Mouse (Mus musculus): ENCODE measurements around the gene C530008M17Rik. TPM values are rescaled to one million over a fixed set of nuclear protein-coding genes. Genes with fewer than 3 reads are reported as not detected.

The C530008M17Rik gene
- polyA plus RNA-seq, 1 experiment: 0.31 TPM

DNA sequence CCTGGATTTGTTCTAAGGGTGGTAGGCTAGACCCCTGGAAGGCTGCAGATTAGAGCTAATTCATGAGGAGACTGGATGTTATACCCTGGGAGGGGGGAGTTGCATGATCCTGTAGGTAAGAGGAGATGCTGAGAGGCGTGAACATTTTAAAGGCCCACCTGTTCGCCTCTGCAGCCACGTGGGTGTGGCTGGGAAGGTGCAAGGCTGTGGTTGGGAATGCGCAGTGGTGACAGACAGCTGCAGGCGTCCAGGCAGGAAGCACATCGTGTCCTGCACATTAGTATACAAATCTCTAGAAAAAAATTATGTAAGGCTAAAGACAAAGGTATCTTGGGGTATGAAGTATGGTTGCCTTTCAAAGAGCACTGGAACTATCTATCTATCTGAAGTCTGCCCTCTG lies 128.7 kb downstream of the C530008M17Rik start:
- Histone ChIP-seq H3K27ac (ENCODE audit: insufficient read depth, low read depth, low read length) (no peak overlapping the region), H3K36me3 (ENCODE audit: control insufficient read depth, insufficient read depth, low read length) (no peaks in the 10 kb centered on the region), H3K4me1 (ENCODE audit: control insufficient read depth, insufficient read depth, low read length) (no peaks in the 10 kb centered on the region), H3K4me3 (ENCODE audit: insufficient read depth, low read depth, low read length) (no peak overlapping the region), H3K27me3 (replicated peaks; ENCODE audit: control insufficient read depth, insufficient read depth, low read length) (no peaks in the 10 kb centered on the region)
- TF ChIP-seq POLR2A (IDR thresholded peaks at IDR 0.05; ENCODE audit: low read depth, low read length) (no peak), CTCF (conservative IDR thresholded peaks at IDR 0.05; ENCODE audit: insufficient read depth, insufficient read length, low read depth, low read length) (no peak)
- no peak for DNase-seq
- 79% methylated on average over 6 of the region's 6 CpGs for WGBS

DNA sequence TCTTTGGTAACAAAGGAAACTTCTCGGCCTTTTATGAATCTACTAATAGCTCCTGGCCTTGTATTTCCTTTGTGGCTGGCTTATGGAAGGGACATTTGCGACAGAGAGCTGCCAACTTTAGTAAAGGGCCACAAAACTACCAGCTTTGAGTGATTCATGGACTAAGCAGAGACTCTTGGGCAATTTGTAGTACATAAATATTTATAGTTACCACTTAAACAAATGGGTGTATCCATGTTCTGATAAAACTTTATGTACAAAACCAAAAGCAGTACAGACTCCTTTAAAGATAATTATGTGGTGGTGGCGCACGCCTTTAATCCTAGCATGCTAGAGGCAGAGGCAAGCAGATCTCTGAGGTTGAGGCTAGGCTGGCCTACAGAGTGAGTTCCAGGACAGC lies 133.6 kb downstream of the C530008M17Rik start:
- 92% methylated on average over 4 of the region's 4 CpGs for WGBS
- Histone ChIP-seq H3K27me3 (replicated peaks; ENCODE audit: control insufficient read depth, insufficient read depth, low read length) (no peaks in the 10 kb centered on the region), H3K27ac (ENCODE audit: insufficient read depth, low read depth, low read length) (no peak overlapping the region), H3K36me3 (ENCODE audit: control insufficient read depth, insufficient read depth, low read length) (no peaks in the 10 kb centered on the region), H3K4me1 (ENCODE audit: control insufficient read depth, insufficient read depth, low read length) (no peaks in the 10 kb centered on the region), H3K4me3 (ENCODE audit: insufficient read depth, low read depth, low read length) (no peak overlapping the region)
- TF ChIP-seq POLR2A (IDR thresholded peaks at IDR 0.05; ENCODE audit: low read depth, low read length) (no peak), CTCF (conservative IDR thresholded peaks at IDR 0.05; ENCODE audit: insufficient read depth, insufficient read length, low read depth, low read length) (no peak)
- no peak for DNase-seq

GRCm38 (mm10) chr5:76791280-76791679 lies 135.0 kb downstream of the C530008M17Rik start:
- 88% methylated on average over 4 of the region's 4 CpGs for WGBS
- Histone ChIP-seq H3K4me1 (ENCODE audit: control insufficient read depth, insufficient read depth, low read length) (no peaks in the 10 kb centered on the region), H3K4me3 (ENCODE audit: insufficient read depth, low read depth, low read length) (no peak overlapping the region), H3K27ac (ENCODE audit: insufficient read depth, low read depth, low read length) (no peak overlapping the region), H3K27me3 (replicated peaks; ENCODE audit: control insufficient read depth, insufficient read depth, low read length) (no peaks in the 10 kb centered on the region), H3K36me3 (ENCODE audit: control insufficient read depth, insufficient read depth, low read length) (no peaks in the 10 kb centered on the region)
- TF ChIP-seq CTCF (conservative IDR thresholded peaks at IDR 0.05; ENCODE audit: insufficient read depth, insufficient read length, low read depth, low read length): no peak
- TF ChIP-seq POLR2A (IDR thresholded peaks at IDR 0.05; ENCODE audit: low read depth, low read length): no peak
- no peak for DNase-seq

DNA sequence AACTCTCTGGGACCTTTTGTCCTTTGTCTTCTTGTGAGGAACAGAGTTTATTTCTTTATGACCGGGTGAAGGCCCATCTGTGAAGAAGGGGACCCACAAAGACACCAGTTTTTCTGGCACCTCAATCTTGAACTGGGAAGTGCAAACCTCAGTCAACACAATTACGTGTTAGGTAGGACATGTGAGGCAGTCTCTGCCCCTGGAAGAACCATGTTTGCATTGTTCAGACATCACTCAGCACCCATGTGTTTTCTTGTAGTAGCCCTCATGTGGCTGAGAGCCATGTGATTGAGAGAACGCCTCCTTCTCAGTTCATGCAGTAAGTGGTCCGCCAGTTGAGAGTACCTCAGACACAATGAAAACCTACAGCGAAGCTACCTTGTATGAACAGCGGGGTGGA lies 136.4 kb downstream of the C530008M17Rik start:
- no peak for TF ChIP-seq POLR2A (IDR thresholded peaks at IDR 0.05; ENCODE audit: low read depth, low read length)
- no peak for TF ChIP-seq CTCF (conservative IDR thresholded peaks at IDR 0.05; ENCODE audit: insufficient read depth, insufficient read length, low read depth, low read length)
- H3K36me3 ChIP-seq (ENCODE audit: control insufficient read depth, insufficient read depth, low read length): no peaks in the 10 kb centered on the region
- H3K27ac ChIP-seq (ENCODE audit: insufficient read depth, low read depth, low read length): no peak overlapping the region
- no peak overlapping the region for H3K4me3 ChIP-seq (ENCODE audit: insufficient read depth, low read depth, low read length)
- no peaks in the 10 kb centered on the region for H3K4me1 ChIP-seq (ENCODE audit: control insufficient read depth, insufficient read depth, low read length)
- no peak for DNase-seq
- H3K27me3 ChIP-seq (replicated peaks; ENCODE audit: control insufficient read depth, insufficient read depth, low read length): no peaks in the 10 kb centered on the region
- 97% methylated on average over 6 of the region's 6 CpGs for WGBS

DNA sequence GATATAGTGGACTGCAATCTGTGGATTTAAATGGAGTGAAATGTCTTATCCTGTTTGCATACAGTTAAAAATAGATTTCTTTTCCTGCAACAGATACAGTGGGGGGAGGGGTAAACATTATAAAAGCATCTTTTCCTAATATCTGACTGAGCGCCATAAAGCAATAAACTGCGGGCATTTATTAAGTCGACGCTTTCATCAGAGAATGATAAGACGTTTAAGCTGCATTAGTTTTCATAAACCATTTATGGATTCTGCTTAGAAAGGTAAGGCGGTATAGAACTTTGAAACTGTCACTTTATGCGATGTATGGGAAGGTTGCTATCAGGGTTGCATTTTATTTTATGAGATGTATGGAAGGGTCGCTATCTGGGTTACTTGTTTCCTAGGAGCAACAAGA lies 141.7 kb downstream of the C530008M17Rik start:
- WGBS: 84% methylated on average over 8 of the region's 8 CpGs
- TF ChIP-seq CTCF (conservative IDR thresholded peaks at IDR 0.05; ENCODE audit: insufficient read depth, insufficient read length, low read depth, low read length): no peak
- TF ChIP-seq POLR2A (IDR thresholded peaks at IDR 0.05; ENCODE audit: low read depth, low read length): no peak
- no peak overlapping the region for H3K27ac ChIP-seq (ENCODE audit: insufficient read depth, low read depth, low read length)

DNA sequence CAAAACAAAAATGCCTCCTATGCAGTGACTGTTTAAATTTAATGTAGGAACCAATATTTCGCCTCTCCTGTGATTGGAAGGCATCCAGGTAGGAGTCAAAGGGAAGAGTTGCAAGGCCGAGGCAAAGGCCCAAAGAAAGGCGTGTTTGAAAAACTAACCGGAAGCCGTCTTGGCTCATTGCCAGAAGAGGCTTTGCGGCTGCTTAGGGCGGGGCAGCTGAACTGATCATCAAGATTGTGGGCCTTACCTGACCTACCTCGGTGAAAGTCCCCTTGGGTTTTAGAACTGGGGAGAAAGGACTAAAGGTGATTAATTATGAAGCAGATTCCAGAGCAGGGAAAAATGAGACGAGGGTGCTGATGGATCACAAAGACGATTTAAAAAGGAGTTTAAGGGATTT lies 143.2 kb downstream of the C530008M17Rik start:
- Histone ChIP-seq H3K4me3 (ENCODE audit: insufficient read depth, low read depth, low read length) (no peak overlapping the region), H3K27ac (ENCODE audit: insufficient read depth, low read depth, low read length) (no peak overlapping the region), H3K4me1 (ENCODE audit: control insufficient read depth, insufficient read depth, low read length) (no peaks in the 10 kb centered on the region), H3K27me3 (replicated peaks; ENCODE audit: control insufficient read depth, insufficient read depth, low read length) (no peaks in the 10 kb centered on the region), H3K36me3 (ENCODE audit: control insufficient read depth, insufficient read depth, low read length) (no peaks in the 10 kb centered on the region)
- no peak for TF ChIP-seq CTCF (conservative IDR thresholded peaks at IDR 0.05; ENCODE audit: insufficient read depth, insufficient read length, low read depth, low read length)
- no peak for TF ChIP-seq POLR2A (IDR thresholded peaks at IDR 0.05; ENCODE audit: low read depth, low read length)
- WGBS: 39% methylated on average over 10 of the region's 10 CpGs
- peak; percentile 18 for DNase-seq

More for the DNA sequence above, 141.7 kb downstream of the C530008M17Rik start:
- Histone ChIP-seq H3K4me1 (ENCODE audit: control insufficient read depth, insufficient read depth, low read length) (no peaks in the 10 kb centered on the region), H3K36me3 (ENCODE audit: control insufficient read depth, insufficient read depth, low read length) (no peaks in the 10 kb centered on the region), H3K4me3 (ENCODE audit: insufficient read depth, low read depth, low read length) (no peak overlapping the region), H3K27me3 (replicated peaks; ENCODE audit: control insufficient read depth, insufficient read depth, low read length) (no peaks in the 10 kb centered on the region)
- no peak for DNase-seq

DNA sequence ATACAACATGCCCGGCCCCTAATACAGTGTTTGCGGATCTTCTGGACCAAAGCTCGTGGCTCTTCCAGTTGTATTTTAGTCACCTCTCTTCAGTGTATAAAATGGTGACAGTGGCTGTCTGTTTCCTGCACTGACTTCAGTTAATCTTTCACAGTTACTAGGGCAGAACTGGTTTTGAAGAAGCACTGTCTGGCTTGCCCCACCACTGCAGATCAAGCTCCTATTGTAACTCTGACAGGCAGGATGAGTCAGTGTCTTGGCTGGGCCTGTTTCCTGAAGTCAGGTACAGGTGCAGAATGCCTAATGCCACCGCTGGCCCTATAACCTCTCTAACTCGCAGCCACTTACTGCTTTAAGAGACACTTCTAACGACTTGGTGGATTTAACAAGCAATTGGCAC lies 152.7 kb downstream of the C530008M17Rik start:
- Histone ChIP-seq H3K27ac (ENCODE audit: insufficient read depth, low read depth, low read length) (no peak overlapping the region), H3K27me3 (replicated peaks; ENCODE audit: control insufficient read depth, insufficient read depth, low read length) (no peaks in the 10 kb centered on the region), H3K4me1 (ENCODE audit: control insufficient read depth, insufficient read depth, low read length) (no peaks in the 10 kb centered on the region), H3K36me3 (ENCODE audit: control insufficient read depth, insufficient read depth, low read length) (no peaks in the 10 kb centered on the region), H3K4me3 (ENCODE audit: insufficient read depth, low read depth, low read length) (no peak overlapping the region)
- 82% methylated on average over 6 of the region's 6 CpGs for WGBS
- DNase-seq: no peak
- TF ChIP-seq POLR2A (IDR thresholded peaks at IDR 0.05; ENCODE audit: low read depth, low read length) (no peak), CTCF (conservative IDR thresholded peaks at IDR 0.05; ENCODE audit: insufficient read depth, insufficient read length, low read depth, low read length) (no peak)

- Histone ChIP-seq H3K27me3 (replicated peaks; ENCODE audit: control insufficient read depth, insufficient read depth, low read length) (no peaks in the 10 kb centered on the region), H3K4me1 (ENCODE audit: control insufficient read depth, insufficient read depth, low read length) (peaks cover 7% of the 10 kb centered on the region; the same call in 1 of the 2 replicates), H3K4me3 (ENCODE audit: insufficient read depth, low read depth, low read length) (no peak overlapping the region), H3K27ac (ENCODE audit: insufficient read depth, low read depth, low read length) (no peak overlapping the region), H3K36me3 (ENCODE audit: control insufficient read depth, insufficient read depth, low read length) (no peaks in the 10 kb centered on the region)
- no peak for TF ChIP-seq CTCF (conservative IDR thresholded peaks at IDR 0.05; ENCODE audit: insufficient read depth, insufficient read length, low read depth, low read length)
- TF ChIP-seq POLR2A (IDR thresholded peaks at IDR 0.05; ENCODE audit: low read depth, low read length): no peak
- 55% methylated on average over 11 of the region's 11 CpGs for WGBS
- DNase-seq: no peak
These were observed 158.7 kb downstream of the C530008M17Rik start for GRCm38 (mm10) chr5:76815035-76815434.
